Mouse (Mus musculus): Measurements from ENCODE around the gene Krtcap2. TPM values are rescaled to one million over a fixed set of nuclear protein-coding genes. Genes with fewer than 3 reads are reported as not detected.
A peak's percentile ranks its signal among the peaks of the same experiment; 100 is the strongest.

Krtcap2 gene
- total RNA-seq, 2 experiments from 2014 or later, result 86.2 to 106 TPM

- intact Hi-C loops (cut with DNase I), result no loop called here
Observed at GRCm38 (mm10) chr3:89224796-89225195, 21.0 kb upstream of the Krtcap2 start.

DNA sequence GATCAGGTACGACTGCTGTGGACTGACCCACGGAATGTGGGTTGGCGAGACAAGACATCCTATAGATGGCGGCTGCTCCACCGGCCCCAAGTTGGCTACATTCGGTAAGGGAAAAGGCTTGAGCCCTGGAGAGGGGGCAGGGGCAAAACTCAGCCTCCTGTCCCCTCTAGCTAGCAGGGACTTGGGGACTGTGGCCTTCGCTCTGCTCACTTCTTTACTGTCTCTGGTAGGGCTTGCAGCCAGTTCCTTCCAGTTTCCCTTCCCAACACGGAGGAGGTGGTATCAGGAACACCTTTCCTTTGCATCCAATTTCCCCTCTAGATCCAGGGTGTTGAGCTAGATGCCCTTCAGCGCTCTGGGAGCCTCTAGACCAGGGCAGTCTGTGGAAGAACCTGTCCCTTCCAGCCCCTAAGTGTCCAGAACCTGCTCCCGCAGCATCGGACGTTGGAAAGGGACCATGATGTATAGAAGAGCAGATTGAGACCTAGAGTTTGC, 20.4 kb upstream of the Krtcap2 start:
- intact Hi-C loops (cut with DNase I), result no loop called here
- no peak for DNase-seq

More at GRCm38 (mm10) chr3:89224796-89225195, 21.0 kb upstream of the Krtcap2 start:
- DNase-seq, result no peak

GRCm38 (mm10) chr3:89225918-89226317, 19.8 kb upstream of the Krtcap2 start:
- intact Hi-C loops (cut with DNase I), result no loop called here
- no peak for DNase-seq

DNA sequence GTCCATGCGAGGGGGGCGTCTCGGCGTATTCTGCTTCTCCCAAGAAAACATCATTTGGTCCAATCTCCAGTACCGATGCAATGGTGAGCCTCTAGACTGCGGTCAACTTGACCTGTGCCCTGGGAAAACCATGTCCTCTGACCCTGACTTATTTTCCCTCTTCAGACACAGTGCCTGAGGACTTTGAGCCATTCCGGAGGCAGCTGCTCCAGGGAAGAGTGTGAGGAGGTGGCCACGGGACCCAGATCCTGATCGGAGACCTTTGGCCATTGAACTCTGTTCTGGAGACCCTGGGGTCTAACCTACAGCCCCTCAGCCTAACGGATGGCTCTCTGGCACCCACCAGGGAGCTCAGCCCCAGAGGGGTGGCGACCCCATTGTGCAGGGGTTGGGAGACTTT, 19.4 kb upstream of the Krtcap2 start:
- no peak for DNase-seq
- intact Hi-C loops (cut with DNase I), result no loop called here

DNA sequence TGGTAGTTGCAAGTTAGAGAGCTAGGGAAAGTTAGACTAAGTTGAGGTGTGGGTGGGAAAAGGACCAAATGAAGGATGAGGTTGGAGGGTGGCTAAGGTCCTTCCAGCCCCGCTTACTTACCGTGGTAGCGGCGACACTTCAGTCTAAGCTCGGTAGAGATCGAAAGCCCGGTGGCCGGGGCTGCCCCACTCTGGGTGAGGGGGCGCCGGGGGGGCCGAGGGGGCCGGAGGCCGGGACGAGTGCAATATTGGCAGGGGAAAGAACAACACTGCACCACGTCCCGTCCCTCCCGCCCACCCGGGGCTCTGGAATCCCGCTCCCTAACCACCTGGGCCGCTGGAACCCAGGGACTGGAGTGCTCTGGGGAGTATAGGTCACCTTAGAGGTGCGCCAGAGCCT, 18.9 kb upstream of the Krtcap2 start, which contains the start of gene Mtx1:
Mtx1 (minus strand) TSS at position 189 of the 400 bp plus-strand sequence.
- intact Hi-C loops (cut with DNase I), result no loop called here
- DNase-seq, result no peak

DNA sequence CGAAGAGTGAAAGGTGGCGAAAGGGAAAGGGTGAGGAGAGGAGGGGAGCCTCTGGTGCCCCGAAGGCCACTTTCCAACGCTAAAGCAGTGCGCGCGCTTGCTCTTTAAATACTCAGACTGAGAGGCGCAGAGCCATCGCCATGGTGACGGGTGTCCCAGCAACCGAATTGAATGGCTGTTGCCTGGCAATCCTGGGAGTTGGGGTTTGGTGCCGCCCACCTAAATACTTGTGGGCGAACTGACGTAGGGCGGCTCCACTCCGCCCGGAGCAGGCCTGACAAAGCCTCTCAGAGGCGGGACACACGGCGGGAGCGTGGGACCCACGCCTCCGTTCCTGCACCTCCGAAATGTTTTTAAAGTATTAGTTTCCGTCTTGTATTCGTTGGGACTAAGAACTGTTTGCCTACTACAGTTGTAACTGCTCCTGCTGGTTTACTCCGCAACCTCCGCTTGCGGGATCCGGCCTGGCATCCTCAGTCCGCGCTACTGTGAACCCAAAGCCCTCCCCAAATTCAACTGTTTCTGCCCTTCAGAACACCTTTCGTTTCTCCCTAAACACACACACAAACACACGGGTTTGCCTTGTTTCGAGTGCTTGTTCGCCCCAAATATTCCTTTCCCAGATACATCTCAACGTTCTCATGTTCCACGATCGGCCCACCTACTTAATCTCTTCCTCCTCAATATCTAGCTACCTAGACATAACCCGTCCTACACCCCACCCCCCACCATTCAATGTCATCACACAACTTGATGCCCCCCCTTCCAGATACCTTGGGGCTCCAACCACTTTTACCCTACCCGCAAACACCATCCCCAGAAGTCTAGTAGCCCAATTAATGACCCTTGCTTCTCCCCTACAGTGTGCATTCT, 18.2 kb upstream of the Krtcap2 start:
- DNase-seq, result peak; percentile 86
- intact Hi-C loops (cut with DNase I), result no loop called here

- peak; percentile 87 for DNase-seq
- intact Hi-C loops (cut with DNase I), result no loop called here
Observed at GRCm38 (mm10) chr3:89228180-89228549, 17.6 kb upstream of the Krtcap2 start.

- no peak for DNase-seq
- intact Hi-C loops (cut with DNase I), result no loop called here
Observed at GRCm38 (mm10) chr3:89228836-89229235, 16.9 kb upstream of the Krtcap2 start, which contains the start of gene Muc1. TSS of gene Muc1 (plus strand) at chr3:89229057.

DNA sequence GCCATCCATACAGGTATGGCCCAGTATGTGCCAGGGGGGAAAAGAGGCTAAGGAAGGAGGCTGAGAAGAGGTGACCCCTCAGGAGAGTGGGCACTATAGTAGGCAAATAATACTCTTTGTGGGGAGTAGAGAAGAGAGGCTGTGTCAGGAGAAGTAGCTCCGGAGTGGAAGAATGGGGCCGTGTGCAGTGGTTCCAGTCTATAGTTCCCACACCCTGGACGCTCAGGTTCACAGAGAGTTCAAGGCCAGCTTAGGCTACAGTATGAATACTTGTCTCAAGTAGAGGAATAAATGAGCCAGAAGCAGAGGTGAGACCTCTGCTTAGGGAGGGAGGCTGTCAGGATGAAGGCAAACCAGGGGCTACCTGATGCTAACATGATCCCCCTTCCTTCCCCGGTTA, 16.5 kb upstream of the Krtcap2 start:
- DNase-seq, result no peak
- intact Hi-C loops (cut with DNase I), result no loop called here

DNA sequence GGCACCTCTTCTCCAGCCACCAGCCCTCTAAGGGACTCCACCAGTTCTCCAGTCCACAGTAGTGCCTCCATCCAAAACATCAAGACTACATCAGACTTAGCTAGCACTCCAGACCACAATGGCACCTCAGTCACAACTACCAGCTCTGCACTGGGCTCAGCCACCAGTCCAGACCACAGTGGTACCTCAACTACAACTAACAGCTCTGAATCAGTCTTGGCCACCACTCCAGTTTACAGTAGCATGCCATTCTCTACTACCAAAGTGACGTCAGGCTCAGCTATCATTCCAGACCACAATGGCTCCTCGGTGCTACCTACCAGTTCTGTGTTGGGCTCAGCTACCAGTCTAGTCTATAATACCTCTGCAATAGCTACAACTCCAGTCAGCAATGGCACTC, 15.2 kb upstream of the Krtcap2 start:
- intact Hi-C loops (cut with DNase I), result no loop called here
- no peak for DNase-seq

GRCm38 (mm10) chr3:89231345-89231744, 14.4 kb upstream of the Krtcap2 start:
- no peak for DNase-seq
- intact Hi-C loops (cut with DNase I), result no loop called here

DNA sequence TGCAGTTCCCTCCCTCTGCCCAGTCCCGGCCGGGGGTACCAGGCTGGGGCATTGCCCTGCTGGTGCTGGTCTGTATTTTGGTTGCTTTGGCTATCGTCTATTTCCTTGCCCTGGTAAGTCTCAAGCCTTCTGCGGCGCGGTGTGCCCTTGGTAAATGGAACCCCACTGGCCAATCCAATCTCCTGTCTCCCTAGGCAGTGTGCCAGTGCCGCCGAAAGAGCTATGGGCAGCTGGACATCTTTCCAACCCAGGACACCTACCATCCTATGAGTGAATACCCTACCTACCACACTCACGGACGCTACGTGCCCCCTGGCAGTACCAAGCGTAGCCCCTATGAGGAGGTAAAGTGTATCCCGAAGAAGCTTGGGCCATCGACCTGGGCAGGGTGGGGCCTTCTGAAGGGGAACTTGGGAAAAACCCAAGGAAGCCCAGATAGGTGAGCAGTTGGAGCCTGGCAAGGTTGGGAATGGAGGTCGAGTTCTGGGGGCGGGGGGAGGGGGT, 13.9 kb upstream of the Krtcap2 start:
- intact Hi-C loops (cut with DNase I), result no loop called here
- no peak for DNase-seq

- no peak for DNase-seq
- intact Hi-C loops (cut with DNase I), result no loop called here
Observed at GRCm38 (mm10) chr3:89232614-89233013, 13.2 kb upstream of the Krtcap2 start.

DNA sequence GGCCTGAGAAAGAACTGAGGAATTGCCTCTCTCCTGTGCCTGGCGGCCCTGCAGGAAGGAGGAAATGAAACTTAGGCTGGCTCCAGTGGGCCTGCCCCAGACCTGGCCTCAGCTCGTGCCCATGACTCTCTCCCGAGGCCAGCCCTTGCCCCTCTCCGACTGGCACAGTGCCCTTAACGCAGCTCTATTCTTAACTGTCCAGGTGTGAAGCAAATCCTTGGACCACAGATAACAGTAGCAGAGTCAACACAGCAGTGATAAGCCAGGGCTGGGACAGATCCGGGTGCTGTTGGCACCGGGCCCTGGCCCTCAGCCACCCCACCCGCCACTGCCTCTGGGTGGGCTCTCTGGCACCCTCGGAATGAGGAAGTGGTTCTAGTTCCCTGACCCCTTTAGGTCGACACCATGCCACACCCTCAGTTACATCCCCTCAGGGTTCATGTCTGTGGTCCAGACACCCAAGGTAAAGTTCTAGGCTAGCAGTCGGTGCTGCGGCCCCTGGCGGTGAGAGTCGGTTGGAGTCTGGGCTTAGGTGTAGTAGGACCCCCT, 12.1 kb upstream of the Krtcap2 start:
- DNase-seq, result no peak
- intact Hi-C loops (cut with DNase I), result no loop called here

- intact Hi-C loops (cut with DNase I), result no loop called here
- DNase-seq, result no peak
Observed at GRCm38 (mm10) chr3:89236516-89236915, 9.2 kb upstream of the Krtcap2 start.

GRCm38 (mm10) chr3:89237682-89238081, 8.1 kb upstream of the Krtcap2 start:
- intact Hi-C loops (cut with DNase I), result no loop called here
- DNase-seq, result no peak

GRCm38 (mm10) chr3:89238494-89238893, 7.3 kb upstream of the Krtcap2 start:
- DNase-seq, result no peak
- intact Hi-C loops (cut with DNase I), result no loop called here

DNA sequence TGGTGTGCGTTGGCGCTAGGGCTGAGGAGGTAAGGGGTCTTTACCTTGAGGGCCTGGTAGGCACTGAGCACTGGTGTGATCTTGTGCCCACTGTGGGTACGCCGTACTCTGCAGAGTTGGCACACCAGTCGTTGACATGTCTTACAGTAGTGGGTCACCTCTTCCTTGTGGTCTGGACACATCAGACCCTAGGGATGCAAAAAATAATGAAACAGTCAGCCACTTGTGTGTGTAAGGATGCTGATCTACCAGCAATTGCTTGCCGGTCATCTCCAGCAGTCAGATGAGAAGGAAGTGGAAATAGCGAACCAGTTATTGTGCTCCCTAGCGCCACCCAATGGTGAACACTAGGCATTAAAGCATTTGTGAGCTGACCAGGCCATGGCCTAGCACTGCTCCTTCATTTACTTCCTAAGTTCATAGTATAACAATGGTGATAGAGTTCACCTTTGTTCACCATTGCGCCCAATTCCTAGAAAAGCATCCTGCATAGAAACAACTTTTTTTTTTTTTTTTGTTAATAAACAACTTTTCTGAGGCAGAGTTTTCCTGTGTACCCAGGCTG, 3.4 kb upstream of the Krtcap2 start:
- intact Hi-C loops (cut with DNase I), result no loop called here
- DNase-seq, result peak; percentile 73

- DNase-seq, result peak; percentile 42
- intact Hi-C loops (cut with DNase I), result no loop called here
Observed at GRCm38 (mm10) chr3:89243609-89244008, 2.2 kb upstream of the Krtcap2 start.

DNA sequence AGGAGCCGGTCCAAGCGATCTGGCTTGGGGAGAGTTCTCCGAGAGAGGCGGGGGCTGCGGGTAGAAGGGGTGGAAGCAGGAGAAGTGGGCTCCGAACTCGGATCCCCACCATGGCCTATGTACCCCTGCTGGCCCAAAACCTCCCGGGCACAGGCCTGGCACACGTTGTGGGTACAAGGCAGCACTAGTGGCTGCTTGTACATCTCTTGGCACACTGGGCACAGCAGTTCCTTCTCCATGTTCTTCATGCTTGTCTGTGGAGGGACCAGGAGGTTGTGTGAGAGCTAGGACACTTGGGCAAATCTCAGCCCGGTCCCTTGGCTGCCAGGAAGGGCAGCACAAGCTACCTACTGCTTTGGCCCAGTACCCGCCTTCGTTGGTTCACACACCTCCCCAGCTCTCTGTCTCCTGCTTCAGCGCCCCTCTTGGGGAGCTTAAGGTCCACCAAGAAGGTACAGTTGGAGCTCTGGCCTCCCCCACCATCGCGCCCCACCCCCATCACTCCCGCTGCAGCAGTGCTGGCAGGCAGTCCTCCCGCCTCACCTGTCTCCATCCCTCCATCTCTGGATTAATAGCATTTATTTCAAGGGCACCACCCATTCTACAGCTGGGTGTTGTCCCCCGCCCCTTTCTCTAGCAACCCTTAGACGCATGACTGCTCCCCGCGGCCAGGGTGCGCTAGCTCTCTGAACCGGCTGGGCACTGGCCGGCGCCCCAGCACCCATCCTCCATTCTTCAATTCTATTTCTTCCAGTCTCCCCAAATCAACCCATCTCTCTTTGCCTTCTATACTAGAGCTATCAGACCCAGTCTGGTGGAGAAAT, 1.4 kb upstream of the Krtcap2 start:
- intact Hi-C loops (cut with DNase I), result no loop called here
- DNase-seq, result peak; percentile 58
